Mouse (Mus musculus) stomach, postnatal 0 days (tissue): Measurements from ENCODE around the gene Dpt.

ENCODE experiments used
- CTCF ChIP-seq: IDR thresholded peaks from 2 replicates; pipeline ENCODE4 v1.5.1; 2016; ENCODE audit warnings: antibody characterized with exemption, low read depth, mild to moderate bottlenecking, moderate library complexity
- EP300 ChIP-seq: optimal IDR thresholded peaks from 2 replicates; pipeline ENCODE3; 2016; ENCODE audit warnings: antibody characterized with exemption

- TF ChIP-seq CTCF, result no peak
- TF ChIP-seq EP300, result no peak
Observed at GRCm38 (mm10) chr1:164793049-164793448, 3.4 kb upstream of the Dpt start.
